Mouse (Mus musculus): ENCODE results near the gene Troap. TPM values are rescaled to one million over a fixed set of nuclear protein-coding genes. Genes with fewer than 3 reads are reported as not detected.

The Troap gene
- total RNA-seq (2014; rRNA removed) (4.3 and 10.5 TPM in 2 replicates), polyA plus RNA-seq (2015; fragmentation: Nextera tagmentation; extraction: Ambion mirVana) (4.5 and 6.4 TPM in 2 replicates)

DNA sequence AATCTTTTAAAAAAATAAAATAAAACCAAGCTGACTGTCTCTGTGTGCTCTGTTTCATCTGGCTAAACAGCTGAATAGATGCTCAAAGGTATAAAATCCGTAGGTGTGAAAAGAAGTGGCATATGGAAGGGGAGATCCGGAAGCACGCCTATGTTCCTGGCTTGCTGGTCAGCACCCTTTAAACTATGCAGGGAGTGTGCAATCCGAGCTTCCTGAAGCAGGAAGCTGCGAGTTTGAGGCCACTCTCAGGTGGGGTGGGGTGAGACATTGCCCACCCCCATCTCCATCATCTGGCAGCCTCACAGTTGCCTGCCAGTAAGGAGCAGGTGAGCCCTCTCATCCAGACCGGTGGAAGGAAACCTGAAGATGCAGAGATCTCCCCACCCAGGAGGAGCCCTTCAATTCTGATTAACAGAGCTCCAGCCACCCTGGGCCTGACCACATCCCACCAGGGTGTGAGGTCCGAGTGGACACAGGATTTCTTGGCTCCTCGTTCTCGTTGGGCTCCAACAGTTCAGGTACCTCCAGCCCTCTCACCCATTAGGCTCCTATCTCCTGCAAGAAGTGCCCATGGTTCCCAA, at the start of gene Troap:
Gene Troap (plus strand): TSS at position 557 of the 581 bp plus-strand sequence.
- H3K9ac ChIP-seq (replicated peaks; ENCODE audit: low read length), result peak within 1 kb of the TSS; percentile 72
- TF ChIP-seq CTCF (IDR thresholded peaks at IDR 0.05; ENCODE audit: low read depth), result no peak
- WGBS, result 24% methylated on average over 9 of the region's 9 CpGs
- no peaks in the 10 kb centered on the region for H3K9me3 ChIP-seq (ENCODE audit: low read length)
- H3K4me1 ChIP-seq (ENCODE audit: insufficient read depth, low read length), result peaks cover 12% of the 10 kb centered on the region
- H3K27ac ChIP-seq, result peak within 1 kb of the TSS; percentile 97
- DNase-seq (ENCODE audit: low spot score), result no peak
- no peak; the same call in 1 of the 2 replicates for ATAC-seq
- peak within 1 kb of the TSS; percentile 65 for H3K4me2 ChIP-seq (ENCODE audit: low read depth, low read length)
- H3K27me3 ChIP-seq (ENCODE audit: insufficient read depth, low read length), result no peaks in the 10 kb centered on the region
- H3K4me3 ChIP-seq (ENCODE audit: low read length), result peak within 1 kb of the TSS; percentile 38
- no peaks in the 10 kb centered on the region for H3K36me3 ChIP-seq (ENCODE audit: insufficient read depth, low read length)

DNA sequence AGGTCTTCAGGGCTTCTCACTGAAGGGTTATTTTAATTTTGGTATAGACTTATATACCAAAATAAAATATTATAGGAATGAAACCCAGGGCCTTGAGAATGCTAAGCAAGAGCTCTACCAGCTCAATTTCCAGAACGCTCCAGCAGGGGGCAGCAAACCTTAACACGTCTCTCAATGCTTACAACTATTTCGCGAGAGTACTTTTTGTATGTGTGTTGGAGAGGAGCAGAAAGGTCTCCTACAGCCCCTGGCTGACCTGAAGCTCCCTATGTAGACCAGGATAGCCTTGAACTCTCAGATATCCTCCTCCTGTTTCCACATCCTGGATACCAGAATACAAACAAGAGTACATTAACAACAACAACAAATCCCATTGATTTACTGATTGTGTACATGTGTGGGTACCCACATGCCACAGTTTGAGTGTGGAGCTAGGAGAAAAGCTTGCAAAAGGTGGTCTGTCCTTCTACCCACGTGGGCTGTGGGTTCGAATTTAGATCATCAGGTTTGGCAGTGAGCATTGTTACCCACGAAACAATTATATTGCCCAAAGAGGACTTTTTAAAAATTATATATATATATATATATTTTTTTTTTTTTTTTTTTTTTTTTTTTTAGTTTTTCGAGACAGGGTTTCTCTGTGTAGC, 49.6 kb upstream of the Troap start:
- 20% methylated on average over 7 of the region's 8 CpGs for WGBS
- H3K9me3 ChIP-seq (ENCODE audit: low read length), result no peaks in the 10 kb centered on the region
- no peak overlapping the region for H3K4me3 ChIP-seq (ENCODE audit: low read length)
- no peak overlapping the region for H3K9ac ChIP-seq (replicated peaks; ENCODE audit: low read length)
- ATAC-seq (no peak), DNase-seq (ENCODE audit: low spot score) (peak; percentile 92)
- TF ChIP-seq CTCF (IDR thresholded peaks at IDR 0.05; ENCODE audit: low read depth), result peak; percentile 81
- no peak overlapping the region for H3K27ac ChIP-seq
- peaks cover 6% of the 10 kb centered on the region; the same call in 1 of the 2 replicates for H3K4me1 ChIP-seq (ENCODE audit: insufficient read depth, low read length)
- no peak overlapping the region for H3K4me2 ChIP-seq (ENCODE audit: low read depth, low read length)
- peaks cover 8% of the 10 kb centered on the region; the same call in 1 of the 2 replicates for H3K27me3 ChIP-seq (ENCODE audit: insufficient read depth, low read length)
- no peaks in the 10 kb centered on the region for H3K36me3 ChIP-seq (ENCODE audit: insufficient read depth, low read length)

DNA sequence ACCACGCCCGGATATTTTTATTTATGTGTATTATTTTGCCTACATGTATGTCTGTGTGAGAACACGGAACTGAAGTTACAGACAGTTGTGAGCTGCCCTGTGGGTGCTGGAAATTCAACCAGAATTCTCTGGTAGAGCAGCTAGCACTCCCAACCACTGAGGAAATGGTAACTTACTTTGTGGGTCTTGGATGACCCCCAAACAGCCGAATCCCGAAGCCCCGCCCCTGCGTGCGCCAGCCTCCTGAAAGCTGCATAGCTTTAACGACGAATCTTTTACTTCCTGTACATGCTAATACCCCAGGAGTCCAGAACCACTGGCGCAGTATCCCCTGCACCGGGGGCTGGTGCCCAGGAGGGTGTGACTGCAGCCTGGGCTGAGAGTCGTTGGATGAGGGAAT, 49.0 kb upstream of the Troap start:
- 81% methylated on average over 13 of the region's 13 CpGs for WGBS
- H3K27ac ChIP-seq, result no peak overlapping the region
- no peak overlapping the region for H3K4me3 ChIP-seq (ENCODE audit: low read length)
- no peak overlapping the region for H3K9ac ChIP-seq (replicated peaks; ENCODE audit: low read length)
- DNase-seq (ENCODE audit: low spot score) (no peak), ATAC-seq (no peak)
- H3K36me3 ChIP-seq (ENCODE audit: insufficient read depth, low read length), result no peaks in the 10 kb centered on the region
- TF ChIP-seq CTCF (IDR thresholded peaks at IDR 0.05; ENCODE audit: low read depth), result no peak
- H3K9me3 ChIP-seq (ENCODE audit: low read length), result no peaks in the 10 kb centered on the region
- H3K4me1 ChIP-seq (ENCODE audit: insufficient read depth, low read length), result peaks cover 10% of the 10 kb centered on the region; the same call in 1 of the 2 replicates
- peaks cover 14% of the 10 kb centered on the region; the same call in 1 of the 2 replicates for H3K27me3 ChIP-seq (ENCODE audit: insufficient read depth, low read length)
- H3K4me2 ChIP-seq (ENCODE audit: low read depth, low read length), result no peak overlapping the region

DNA sequence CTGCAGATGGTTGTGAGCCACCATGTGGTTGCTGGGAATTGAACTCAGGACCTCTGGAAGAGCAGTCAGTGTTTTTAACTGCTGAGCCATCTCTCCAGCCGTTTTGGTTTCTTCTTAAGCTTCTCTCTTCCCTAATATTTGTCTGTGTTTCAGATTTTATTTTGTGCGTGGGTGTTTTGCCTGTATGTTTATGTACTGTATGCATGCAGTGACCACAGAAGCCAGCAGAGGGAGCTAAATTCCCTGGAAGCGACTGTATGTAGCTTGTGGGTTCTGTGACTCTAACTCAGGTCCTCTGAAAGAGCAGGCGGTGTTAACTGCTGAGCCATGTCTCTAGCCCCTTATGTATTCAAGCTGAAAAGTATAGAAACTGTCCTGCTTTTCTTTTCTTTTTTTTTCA, 48.1 kb upstream of the Troap start:
- no peak overlapping the region for H3K4me3 ChIP-seq (ENCODE audit: low read length)
- H3K27me3 ChIP-seq (ENCODE audit: insufficient read depth, low read length), result peaks cover 14% of the 10 kb centered on the region; the same call in 1 of the 2 replicates

DNA sequence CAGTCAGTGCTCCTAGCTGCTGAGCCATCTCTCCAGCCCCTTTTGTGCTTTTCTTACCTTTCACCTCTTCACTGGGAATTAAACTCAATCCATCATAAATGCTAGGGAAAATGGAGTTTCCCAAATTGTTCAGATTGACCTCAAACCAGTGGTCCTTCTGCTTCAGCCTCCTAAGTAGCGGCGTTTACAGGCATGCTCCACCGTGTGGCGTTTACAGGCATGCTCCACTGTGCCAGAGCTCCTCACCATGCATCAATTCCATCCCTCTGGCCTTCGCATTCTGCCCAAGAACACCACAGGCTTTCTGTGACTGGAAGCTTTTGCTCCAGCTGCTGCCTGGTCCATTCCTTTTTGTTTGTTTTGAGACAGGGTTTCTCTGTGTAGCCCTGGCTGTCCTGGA, 47.3 kb upstream of the Troap start:
- Histone ChIP-seq H3K4me3 (ENCODE audit: low read length) (no peak overlapping the region), H3K27me3 (ENCODE audit: insufficient read depth, low read length) (peaks cover 14% of the 10 kb centered on the region; the same call in 1 of the 2 replicates), H3K36me3 (ENCODE audit: insufficient read depth, low read length) (no peaks in the 10 kb centered on the region), H3K27ac (no peak overlapping the region), H3K4me2 (ENCODE audit: low read depth, low read length) (no peak overlapping the region), H3K9ac (replicated peaks; ENCODE audit: low read length) (no peak overlapping the region), H3K4me1 (ENCODE audit: insufficient read depth, low read length) (peaks cover 10% of the 10 kb centered on the region; the same call in 1 of the 2 replicates), H3K9me3 (ENCODE audit: low read length) (no peaks in the 10 kb centered on the region)
- ATAC-seq (no peak), DNase-seq (ENCODE audit: low spot score) (no peak)
- 73% methylated on average over 5 of the region's 5 CpGs for WGBS
- no peak; the same call in 1 of the 2 replicates for TF ChIP-seq CTCF (IDR thresholded peaks at IDR 0.05; ENCODE audit: low read depth)

More for the DNA sequence above, 48.1 kb upstream of the Troap start:
- peaks cover 10% of the 10 kb centered on the region; the same call in 1 of the 2 replicates for H3K4me1 ChIP-seq (ENCODE audit: insufficient read depth, low read length)
- H3K36me3 ChIP-seq (ENCODE audit: insufficient read depth, low read length), result no peaks in the 10 kb centered on the region
- peak; percentile 64 for TF ChIP-seq CTCF (IDR thresholded peaks at IDR 0.05; ENCODE audit: low read depth)
- H3K9ac ChIP-seq (replicated peaks; ENCODE audit: low read length), result no peak overlapping the region
- DNase-seq (ENCODE audit: low spot score) (peak; percentile 62), ATAC-seq (no peak)
- 65% methylated on average over 4 of the region's 4 CpGs for WGBS
- H3K9me3 ChIP-seq (ENCODE audit: low read length), result no peaks in the 10 kb centered on the region
- no peak overlapping the region for H3K4me2 ChIP-seq (ENCODE audit: low read depth, low read length)
- no peak overlapping the region for H3K27ac ChIP-seq

DNA sequence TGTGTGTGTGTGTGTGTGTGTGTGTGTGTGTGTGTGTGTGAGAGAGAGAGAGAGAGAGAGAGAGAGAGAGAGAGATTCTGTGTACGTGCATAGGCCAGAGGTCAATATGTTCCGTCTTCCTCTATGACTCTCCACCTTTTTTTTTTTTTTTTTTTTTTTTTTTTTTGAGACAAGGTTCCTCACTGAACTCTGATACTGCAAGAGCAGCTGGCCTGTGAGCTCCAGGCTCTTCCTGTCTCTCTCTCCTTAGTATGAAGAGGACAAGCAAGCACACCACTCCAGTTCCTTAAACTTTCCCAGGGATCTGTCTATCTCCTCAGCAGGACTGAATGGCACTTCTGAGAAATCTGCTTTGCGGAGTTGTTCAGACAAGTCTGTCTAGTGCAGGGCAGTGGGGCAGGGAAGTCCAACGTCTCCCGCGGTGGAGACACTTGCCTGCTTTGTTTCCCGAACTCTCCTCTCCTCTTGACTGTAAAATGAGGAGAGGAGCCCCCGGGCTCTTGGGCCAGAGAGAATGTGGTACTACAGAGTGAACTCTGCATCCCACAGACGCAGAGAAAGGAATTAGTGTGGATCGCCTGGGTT, 45.4 kb upstream of the Troap start:
- Histone ChIP-seq H3K4me2 (ENCODE audit: low read depth, low read length) (peak overlapping the region; percentile 74), H3K9ac (replicated peaks; ENCODE audit: low read length) (no peak overlapping the region), H3K27ac (peak overlapping the region; percentile 36), H3K27me3 (ENCODE audit: insufficient read depth, low read length) (peaks cover 14% of the 10 kb centered on the region; the same call in 1 of the 2 replicates), H3K4me1 (ENCODE audit: insufficient read depth, low read length) (peaks cover 10% of the 10 kb centered on the region; the same call in 1 of the 2 replicates), H3K36me3 (ENCODE audit: insufficient read depth, low read length) (no peaks in the 10 kb centered on the region), H3K4me3 (ENCODE audit: low read length) (peak overlapping the region; percentile 43), H3K9me3 (ENCODE audit: low read length) (no peaks in the 10 kb centered on the region)
- WGBS, result 9% methylated on average over 10 of the region's 10 CpGs
- TF ChIP-seq CTCF (IDR thresholded peaks at IDR 0.05; ENCODE audit: low read depth), result no peak
- ATAC-seq (no peak), DNase-seq (ENCODE audit: low spot score) (no peak)

Measured in hindbrain, postnatal 0 days (tissue).